Mouse (Mus musculus): ENCODE measurements at regions not wholly inside any gene's neighbourhood (a gene's known extent, or its start where the extent isn't known, plus 50 kb on each side); places are given as distances from the start of the nearest gene placed in this dataset.
"Not testable (repeated sequence)": the region's sequence is repeated elsewhere in the genome, so short reads cannot be mapped to it uniquely, and the experiment has no call there.

DNA sequence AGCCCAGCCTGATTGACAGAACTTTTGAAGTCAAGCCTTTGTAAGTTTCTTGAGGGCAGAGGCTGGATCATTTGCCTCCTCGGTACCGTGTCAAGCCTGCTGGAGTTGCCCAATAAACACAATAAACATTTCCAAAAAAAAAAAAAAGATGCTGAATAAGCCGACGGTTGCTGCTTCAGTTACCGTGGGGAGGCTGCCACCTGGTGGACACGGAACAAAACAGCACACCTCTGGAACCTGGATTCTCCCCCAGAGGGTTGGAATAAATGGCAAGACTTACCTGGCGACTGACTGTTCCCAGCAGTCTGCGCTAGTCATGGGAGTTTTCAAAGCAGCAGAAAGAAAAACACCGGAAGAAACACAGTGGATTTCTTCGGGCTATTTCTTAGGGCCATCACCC lies 136.3 kb upstream of the Adamts18 start:
- H3K9ac ChIP-seq = no peak overlapping the region
- peaks cover 8% of the 10 kb centered on the region; the same call in 1 of the 2 replicates for H3K4me1 ChIP-seq
- H3K4me3 ChIP-seq = no peak overlapping the region
- H3K4me2 ChIP-seq = 0 out of 2 replicates have a peak overlapping the region, but pooled peaks have one; percentile 2
- no peaks in the 10 kb centered on the region for H3K36me3 ChIP-seq
- WGBS = 5% methylated on average over 10 of the region's 10 CpGs
- peaks cover 5% of the 10 kb centered on the region; the same call in 1 of the 2 replicates for H3K27me3 ChIP-seq
- no peaks in the 10 kb centered on the region for H3K9me3 ChIP-seq
- H3K27ac ChIP-seq = no peak overlapping the region
- no peak for ATAC-seq (ENCODE audit: borderline replicate concordance, extremely low read depth, low FRiP score, low TSS enrichment)

DNA sequence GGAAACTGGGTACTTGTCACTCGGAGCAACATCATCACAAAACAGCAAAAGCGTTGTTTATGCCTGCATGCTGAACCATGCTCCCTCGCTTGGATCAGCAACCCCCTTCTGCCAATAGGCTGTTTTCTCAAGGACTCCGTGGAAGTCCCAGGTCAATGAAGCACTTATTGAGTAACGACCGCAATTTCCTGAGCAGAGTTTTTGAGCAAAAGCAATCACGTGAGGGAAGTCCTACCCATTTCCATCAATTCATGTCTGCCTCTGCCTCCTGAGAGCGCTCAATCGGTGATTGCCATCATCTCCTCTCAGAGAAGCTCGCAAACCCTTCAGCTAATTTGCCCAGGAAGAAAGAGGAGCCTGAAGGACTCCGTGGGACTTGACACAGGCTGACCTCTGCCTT lies 136.9 kb upstream of the Adamts18 start:
- H3K9me3 ChIP-seq = no peaks in the 10 kb centered on the region
- H3K27me3 ChIP-seq = peaks cover 5% of the 10 kb centered on the region; the same call in 1 of the 2 replicates
- peak overlapping the region; percentile 2; the same call in 1 of the 2 replicates for H3K4me2 ChIP-seq
- H3K4me1 ChIP-seq = peaks cover 8% of the 10 kb centered on the region; the same call in 1 of the 2 replicates
- ATAC-seq (ENCODE audit: borderline replicate concordance, extremely low read depth, low FRiP score, low TSS enrichment) = no peak
- H3K27ac ChIP-seq = no peak overlapping the region
- no peaks in the 10 kb centered on the region for H3K36me3 ChIP-seq
- 28% methylated on average over 11 of the region's 11 CpGs for WGBS
- no peak overlapping the region for H3K4me3 ChIP-seq
- H3K9ac ChIP-seq = no peak overlapping the region

DNA sequence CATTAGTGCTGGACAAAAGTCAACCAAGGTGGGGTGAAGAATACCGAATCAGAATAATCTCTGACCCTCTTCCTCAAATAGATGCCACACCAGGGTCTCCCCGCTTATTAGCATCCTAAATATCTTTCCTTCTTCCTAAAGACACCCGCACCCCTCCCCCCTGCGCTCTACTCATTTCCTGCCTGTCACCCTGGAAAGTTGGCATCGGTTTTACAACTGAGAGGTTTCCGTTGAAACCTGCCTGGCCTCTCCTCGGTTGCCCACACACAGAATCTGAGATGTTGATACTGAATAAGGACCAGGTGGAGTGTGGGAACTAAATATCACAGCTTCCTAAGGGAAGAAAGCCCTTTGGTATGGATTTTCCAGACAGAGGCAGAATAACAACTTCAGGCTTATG lies 137.4 kb upstream of the Adamts18 start:
- ATAC-seq (ENCODE audit: borderline replicate concordance, extremely low read depth, low FRiP score, low TSS enrichment) = no peak
- no peaks in the 10 kb centered on the region for H3K9me3 ChIP-seq
- peak overlapping the region; percentile 2; the same call in 1 of the 2 replicates for H3K4me2 ChIP-seq
- H3K4me3 ChIP-seq = no peak overlapping the region
- WGBS = 49% methylated on average over 7 of the region's 7 CpGs
- H3K27ac ChIP-seq = no peak overlapping the region
- peaks cover 5% of the 10 kb centered on the region; the same call in 1 of the 2 replicates for H3K27me3 ChIP-seq
- no peaks in the 10 kb centered on the region for H3K36me3 ChIP-seq
- peaks cover 8% of the 10 kb centered on the region; the same call in 1 of the 2 replicates for H3K4me1 ChIP-seq
- H3K9ac ChIP-seq = no peak overlapping the region

DNA sequence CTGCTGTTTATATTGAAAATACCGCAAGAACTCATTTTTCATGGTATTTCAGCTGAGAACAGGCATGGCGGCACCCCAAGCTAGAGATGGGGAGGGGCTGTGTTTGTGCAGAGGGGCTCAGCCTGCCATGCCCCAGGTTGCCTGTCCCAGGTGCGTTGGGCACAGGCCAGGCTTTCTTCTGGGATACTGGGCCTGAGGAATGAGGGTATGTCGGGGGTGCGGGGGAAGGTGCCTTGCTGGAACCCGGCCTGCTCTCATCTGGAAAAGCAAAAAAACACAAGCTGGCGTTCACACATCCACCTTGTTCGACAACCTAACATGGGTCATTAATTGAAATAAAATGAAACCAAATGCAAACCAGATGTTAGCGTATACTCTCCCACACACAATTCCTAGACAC lies 142.2 kb upstream of the Adamts18 start:
- H3K9ac ChIP-seq = no peak overlapping the region
- ATAC-seq (ENCODE audit: borderline replicate concordance, extremely low read depth, low FRiP score, low TSS enrichment) = no peak
- H3K4me3 ChIP-seq = no peak overlapping the region
- no peak overlapping the region for H3K27ac ChIP-seq
- 69% methylated on average over 9 of the region's 9 CpGs for WGBS
- no peaks in the 10 kb centered on the region for H3K36me3 ChIP-seq
- no peaks in the 10 kb centered on the region for H3K27me3 ChIP-seq
- no peaks in the 10 kb centered on the region for H3K9me3 ChIP-seq
- no peak overlapping the region for H3K4me2 ChIP-seq
- H3K4me1 ChIP-seq = 0 out of 2 replicates have a peak, but pooled peaks cover 4% of the 10 kb centered on the region

DNA sequence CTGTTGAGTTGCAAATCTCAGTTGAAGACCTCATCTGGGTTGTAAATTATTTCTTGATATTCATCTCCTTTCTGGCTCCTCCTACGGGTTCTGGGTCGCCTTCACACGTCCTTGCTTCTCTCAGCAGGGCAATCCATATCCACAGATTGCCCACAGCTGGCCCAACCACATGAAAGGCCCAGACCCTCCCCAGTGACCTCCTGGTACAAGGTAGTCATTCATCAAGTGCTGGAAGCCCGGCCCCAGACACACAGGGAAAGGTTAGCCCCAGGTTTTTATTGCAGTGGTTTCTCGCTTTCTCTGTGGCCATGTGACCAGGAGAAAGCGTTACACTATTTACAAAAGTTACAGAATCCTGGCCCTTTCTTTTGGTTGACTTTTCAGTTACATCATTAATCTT lies 134.5 kb upstream of the Nudt7 start:
- Histone ChIP-seq H3K27me3 (no peaks in the 10 kb centered on the region), H3K4me1 (no peaks in the 10 kb centered on the region), H3K9me3 (no peaks in the 10 kb centered on the region), H3K36me3 (no peaks in the 10 kb centered on the region), H3K4me3 (no peak overlapping the region), H3K4me2 (no peak overlapping the region), H3K9ac (no peak overlapping the region), H3K27ac (no peak overlapping the region)
- WGBS = 17% methylated on average over 6 of the region's 6 CpGs
- no peak for ATAC-seq (ENCODE audit: borderline replicate concordance, extremely low read depth, low FRiP score, low TSS enrichment)

DNA sequence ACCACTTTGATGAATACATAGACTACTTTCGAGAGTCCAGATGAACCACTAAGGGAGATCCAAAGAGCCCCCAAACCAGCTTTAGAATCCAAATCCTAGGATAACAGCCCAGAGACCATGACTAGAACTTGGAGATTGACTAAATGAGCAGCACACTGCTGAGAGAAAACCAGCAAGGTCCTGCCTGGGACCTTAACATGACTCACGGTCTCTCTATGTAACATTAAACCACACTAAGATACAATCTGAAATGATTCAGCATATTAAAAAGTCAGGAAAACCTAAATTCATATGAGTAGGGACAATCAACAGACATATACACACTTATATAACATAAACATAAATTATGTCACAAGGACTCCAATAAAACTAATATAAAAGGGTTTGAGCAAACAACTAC lies 131.7 kb upstream of the Nudt7 start:
- H3K9ac ChIP-seq = no peak overlapping the region
- WGBS = 92% methylated on average over 2 of the region's 2 CpGs
- H3K36me3 ChIP-seq = no peaks in the 10 kb centered on the region
- H3K27ac ChIP-seq = no peak overlapping the region
- no peaks in the 10 kb centered on the region for H3K27me3 ChIP-seq
- H3K4me2 ChIP-seq = no peak overlapping the region
- H3K9me3 ChIP-seq = no peaks in the 10 kb centered on the region
- no peak for ATAC-seq (ENCODE audit: borderline replicate concordance, extremely low read depth, low FRiP score, low TSS enrichment)
- H3K4me3 ChIP-seq = no peak overlapping the region
- H3K4me1 ChIP-seq = no peaks in the 10 kb centered on the region

DNA sequence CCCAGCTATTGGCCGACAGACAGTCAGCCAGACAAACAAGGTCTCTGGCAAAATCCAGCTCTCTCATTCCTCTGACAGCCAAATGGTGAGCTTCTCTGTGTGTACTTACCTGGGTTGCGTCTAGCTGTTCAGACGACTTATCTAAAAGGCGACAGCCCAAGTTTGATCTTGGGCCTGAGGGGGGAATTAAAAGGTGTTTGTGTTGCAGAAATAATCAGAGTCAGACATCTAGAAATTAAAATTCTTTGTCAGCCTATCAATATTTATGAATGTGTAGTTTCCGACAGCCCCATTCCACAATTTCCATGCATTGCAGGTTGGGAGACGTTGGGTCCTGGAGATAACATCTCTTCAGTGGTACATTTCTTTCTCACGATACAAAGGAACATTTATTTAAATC lies 128.9 kb upstream of the Nudt7 start:
- 59% methylated on average over 7 of the region's 7 CpGs for WGBS

DNA sequence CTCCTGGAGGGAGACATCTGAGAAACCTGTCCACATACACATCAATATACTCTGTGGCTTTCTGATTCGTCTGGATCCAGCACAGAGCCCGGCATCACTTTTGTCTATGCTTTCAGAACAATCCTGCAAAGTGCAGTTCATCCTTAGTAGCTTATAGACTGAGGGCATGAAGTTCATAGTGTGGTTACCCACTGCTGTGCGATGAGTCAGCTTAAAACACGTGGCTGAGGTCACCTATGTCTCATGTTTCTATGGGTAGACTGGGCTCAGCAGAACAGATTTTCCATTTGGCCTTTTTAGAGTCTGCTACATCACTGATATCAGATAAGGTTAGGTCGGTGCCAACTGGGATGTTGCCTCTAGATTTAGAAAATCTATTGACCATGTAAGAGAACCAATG lies 126.8 kb upstream of the Nudt7 start:
- Histone ChIP-seq H3K4me2 (no peak overlapping the region), H3K9me3 (no peaks in the 10 kb centered on the region), H3K27ac (no peak overlapping the region), H3K4me3 (no peak overlapping the region), H3K27me3 (no peaks in the 10 kb centered on the region), H3K9ac (no peak overlapping the region), H3K36me3 (no peaks in the 10 kb centered on the region), H3K4me1 (no peaks in the 10 kb centered on the region)
- no peak for ATAC-seq (ENCODE audit: borderline replicate concordance, extremely low read depth, low FRiP score, low TSS enrichment)
- 83% methylated on average over 5 of the region's 5 CpGs for WGBS

More for the DNA sequence above, 128.9 kb upstream of the Nudt7 start:
- ATAC-seq (ENCODE audit: borderline replicate concordance, extremely low read depth, low FRiP score, low TSS enrichment) = no peak
- H3K27me3 ChIP-seq = no peaks in the 10 kb centered on the region
- no peak overlapping the region for H3K4me3 ChIP-seq
- no peak overlapping the region for H3K4me2 ChIP-seq
- H3K9ac ChIP-seq = no peak overlapping the region
- H3K9me3 ChIP-seq = no peaks in the 10 kb centered on the region
- H3K27ac ChIP-seq = no peak overlapping the region
- H3K36me3 ChIP-seq = no peaks in the 10 kb centered on the region
- no peaks in the 10 kb centered on the region for H3K4me1 ChIP-seq

DNA sequence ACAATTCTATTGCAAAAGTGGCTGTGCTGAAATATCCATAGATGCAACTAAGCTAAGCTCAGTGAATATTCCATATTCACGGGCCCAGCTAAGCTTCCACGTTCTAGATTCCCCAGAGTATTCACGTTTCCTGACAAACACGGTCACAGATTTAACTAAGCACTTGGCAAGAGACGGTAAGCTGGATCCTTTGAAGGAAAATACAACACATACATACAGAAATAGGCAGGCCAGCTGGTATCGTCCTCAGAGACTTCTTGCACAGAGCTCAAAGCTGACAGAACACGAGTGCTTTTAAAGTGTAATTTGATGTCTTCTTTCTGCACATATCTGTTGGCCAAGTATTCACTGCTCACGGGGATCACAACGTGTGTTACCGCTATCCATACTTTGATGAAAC lies 126.3 kb upstream of the Nudt7 start:
- whole genome bisulfite sequencing = 62% methylated on average over 10 of the region's 10 CpGs
- no peaks in the 10 kb centered on the region for H3K4me1 ChIP-seq
- no peak overlapping the region for H3K4me3 ChIP-seq
- H3K4me2 ChIP-seq = no peak overlapping the region
- H3K27ac ChIP-seq = no peak overlapping the region
- no peaks in the 10 kb centered on the region for H3K36me3 ChIP-seq
- H3K9me3 ChIP-seq = no peaks in the 10 kb centered on the region
- no peaks in the 10 kb centered on the region for H3K27me3 ChIP-seq
- no peak for ATAC-seq (ENCODE audit: borderline replicate concordance, extremely low read depth, low FRiP score, low TSS enrichment)
- H3K9ac ChIP-seq = no peak overlapping the region

DNA sequence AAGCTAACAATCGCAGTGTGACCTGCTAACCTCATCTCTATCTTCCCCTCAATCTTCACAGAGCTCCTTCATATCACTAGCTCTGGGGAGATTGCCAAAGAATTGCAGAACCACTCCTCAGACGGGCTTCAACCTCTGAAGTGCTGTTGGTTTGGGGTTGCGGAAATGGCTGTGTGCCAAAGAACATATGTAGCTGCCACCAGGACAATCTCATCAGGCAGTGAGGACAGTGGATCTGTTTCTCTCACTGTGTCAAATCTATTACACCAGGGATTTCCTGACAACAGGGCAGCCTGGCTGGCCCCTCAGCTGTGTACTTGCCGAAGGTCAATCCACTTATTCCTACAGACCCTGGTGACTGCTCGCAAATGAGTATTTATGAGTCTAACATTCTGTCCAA lies 115.0 kb upstream of the Nudt7 start:
- H3K27me3 ChIP-seq = peaks cover 15% of the 10 kb centered on the region
- peak; percentile 90 for ATAC-seq (ENCODE audit: borderline replicate concordance, extremely low read depth, low FRiP score, low TSS enrichment)
- H3K36me3 ChIP-seq = no peaks in the 10 kb centered on the region
- no peak overlapping the region for H3K4me3 ChIP-seq
- 8% methylated on average over 5 of the region's 5 CpGs for WGBS
- no peaks in the 10 kb centered on the region for H3K9me3 ChIP-seq
- H3K27ac ChIP-seq = peak overlapping the region; percentile 2; the same call in 1 of the 2 replicates
- H3K4me1 ChIP-seq = peaks cover 15% of the 10 kb centered on the region
- H3K9ac ChIP-seq = no peak overlapping the region
- no peak overlapping the region for H3K4me2 ChIP-seq

DNA sequence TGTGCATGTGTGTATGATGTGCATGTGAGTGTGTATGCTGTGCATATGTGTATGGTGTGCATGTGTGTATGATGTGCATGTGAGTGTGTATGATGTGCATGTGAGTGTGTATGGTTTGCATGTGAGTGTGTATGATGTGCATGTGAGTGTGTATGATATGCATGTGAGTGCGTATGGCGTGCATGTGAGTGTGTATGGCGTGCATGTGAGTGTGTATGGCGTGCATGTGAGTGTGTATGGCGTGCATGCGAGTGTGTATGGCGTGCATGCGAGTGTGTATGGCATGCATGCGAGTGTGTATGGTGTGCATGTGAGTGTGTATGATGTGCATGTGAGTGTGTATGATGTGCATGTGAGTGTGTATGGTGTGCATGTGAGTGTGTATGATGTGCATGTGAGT lies 103.2 kb upstream of the Nudt7 start:
- not testable (repeated sequence) for H3K4me3 ChIP-seq; H3K4me2 ChIP-seq; H3K36me3 ChIP-seq; ATAC-seq (ENCODE audit: borderline replicate concordance, extremely low read depth, low FRiP score, low TSS enrichment); H3K27me3 ChIP-seq; H3K9me3 ChIP-seq; H3K27ac ChIP-seq; H3K4me1 ChIP-seq; H3K9ac ChIP-seq
- WGBS = 94% methylated on average over 9 of the region's 9 CpGs

DNA sequence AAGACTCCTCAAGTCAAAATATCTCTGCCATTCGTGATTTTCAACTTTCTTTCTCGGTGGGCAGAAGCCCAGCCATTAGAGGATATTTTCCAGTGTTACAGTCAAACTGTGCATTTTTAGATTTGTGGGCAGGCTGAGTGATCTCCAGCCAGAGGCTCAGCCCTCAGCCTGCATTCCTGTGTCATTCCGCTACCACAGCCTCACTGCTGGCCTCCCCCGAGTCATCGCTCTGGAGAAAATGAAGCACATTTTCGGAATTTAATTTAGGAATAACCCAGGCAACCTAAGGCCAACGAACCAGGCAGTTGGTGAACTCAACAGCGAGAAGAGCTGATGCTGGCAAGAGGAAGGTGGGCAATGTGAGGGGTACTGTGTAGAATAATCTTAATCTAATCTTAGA lies 80.9 kb upstream of the Nudt7 start:
- Histone ChIP-seq H3K27me3 (no peaks in the 10 kb centered on the region), H3K9me3 (no peaks in the 10 kb centered on the region), H3K4me2 (no peak overlapping the region), H3K36me3 (no peaks in the 10 kb centered on the region), H3K4me1 (no peaks in the 10 kb centered on the region), H3K27ac (no peak overlapping the region), H3K9ac (no peak overlapping the region), H3K4me3 (no peak overlapping the region)
- no peak for ATAC-seq (ENCODE audit: borderline replicate concordance, extremely low read depth, low FRiP score, low TSS enrichment)
- 76% methylated on average over 8 of the region's 8 CpGs for WGBS

DNA sequence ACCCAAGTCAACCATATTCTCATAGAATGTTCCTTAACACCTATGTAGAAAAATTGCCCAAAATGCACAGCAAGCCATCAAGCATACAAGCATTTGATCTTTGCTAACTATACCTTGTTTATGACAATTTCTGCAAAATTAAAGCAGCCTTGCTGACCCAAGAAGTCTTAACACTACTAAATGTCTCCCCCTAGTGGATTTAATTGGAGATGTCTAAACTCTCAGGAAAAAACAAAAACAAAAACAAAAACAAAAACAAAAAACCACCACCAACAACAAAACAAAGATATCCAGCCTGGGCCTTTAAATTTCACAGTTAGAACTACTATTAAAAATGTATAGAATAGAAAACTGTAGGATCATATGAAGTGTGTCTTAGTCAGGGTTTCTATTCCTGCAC lies 69.8 kb upstream of the Nudt7 start:
- Histone ChIP-seq H3K36me3 (no peaks in the 10 kb centered on the region), H3K27ac (no peak overlapping the region), H3K27me3 (no peaks in the 10 kb centered on the region), H3K4me3 (no peak overlapping the region), H3K9ac (no peak overlapping the region), H3K4me2 (no peak overlapping the region), H3K9me3 (no peaks in the 10 kb centered on the region), H3K4me1 (no peaks in the 10 kb centered on the region)
- ATAC-seq (ENCODE audit: borderline replicate concordance, extremely low read depth, low FRiP score, low TSS enrichment) = no peak

All from lung, embryonic 15.5 days (tissue).